Mouse (Mus musculus): ENCODE data around the gene Ubtd1. TPM values are rescaled to one million over a fixed set of nuclear protein-coding genes. Genes with fewer than 3 reads are reported as not detected.

The Ubtd1 gene
- polyA plus RNA-seq, 1 experiment from 2014 or later = 15.1 TPM

GRCm38 (mm10) chr19:42015001-42015400 lies 33.4 kb downstream of the Ubtd1 start:
- WGBS = 93% methylated on average over 6 of the region's 6 CpGs
- H3K4me3 ChIP-seq = no peak overlapping the region
- H3K4me1 ChIP-seq = peaks cover 43% of the 10 kb centered on the region
- DNase-seq (ENCODE audit: low spot score) = no peak
- H3K9me3 ChIP-seq (replicated peaks) = no peaks in the 10 kb centered on the region
- no peak overlapping the region for H3K27ac ChIP-seq
- peaks cover 6% of the 10 kb centered on the region; the same call in 1 of the 2 replicates for H3K36me3 ChIP-seq
- no peaks in the 10 kb centered on the region for H3K27me3 ChIP-seq (ENCODE audit: low read depth, poor library complexity, severe bottlenecking)

- Histone ChIP-seq H3K36me3 (peaks cover 6% of the 10 kb centered on the region; the same call in 1 of the 2 replicates), H3K4me1 (peaks cover 38% of the 10 kb centered on the region), H3K4me3 (no peak overlapping the region), H3K9me3 (replicated peaks) (no peaks in the 10 kb centered on the region), H3K27me3 (ENCODE audit: low read depth, poor library complexity, severe bottlenecking) (no peaks in the 10 kb centered on the region), H3K27ac (peak overlapping the region; percentile 77)
- WGBS = 83% methylated on average over 4 of the region's 4 CpGs
- no peak for DNase-seq (ENCODE audit: low spot score)
Observed at GRCm38 (mm10) chr19:42016251-42016650, 34.7 kb downstream of the Ubtd1 start.

- Histone ChIP-seq H3K27ac (peak overlapping the region; percentile 77), H3K4me1 (peaks cover 42% of the 10 kb centered on the region), H3K27me3 (ENCODE audit: low read depth, poor library complexity, severe bottlenecking) (no peaks in the 10 kb centered on the region), H3K4me3 (no peak overlapping the region), H3K36me3 (peaks cover 6% of the 10 kb centered on the region; the same call in 1 of the 2 replicates), H3K9me3 (replicated peaks) (no peaks in the 10 kb centered on the region)
- 81% methylated on average over 5 of the region's 5 CpGs for WGBS
- no peak for DNase-seq (ENCODE audit: low spot score)
Observed at GRCm38 (mm10) chr19:42016840-42017239, 35.3 kb downstream of the Ubtd1 start.

- Histone ChIP-seq H3K4me3 (no peak overlapping the region), H3K27me3 (ENCODE audit: low read depth, poor library complexity, severe bottlenecking) (no peaks in the 10 kb centered on the region), H3K9me3 (replicated peaks) (no peaks in the 10 kb centered on the region), H3K4me1 (peaks cover 48% of the 10 kb centered on the region), H3K27ac (peak overlapping the region; percentile 77), H3K36me3 (no peaks in the 10 kb centered on the region)
- DNase-seq (ENCODE audit: low spot score) = no peak
- 79% methylated on average over 8 of the region's 8 CpGs for WGBS
Observed at GRCm38 (mm10) chr19:42017399-42018247, 36.1 kb downstream of the Ubtd1 start.

- no peak for DNase-seq (ENCODE audit: low spot score)
- 36% methylated on average over 4 of the region's 4 CpGs for WGBS
- Histone ChIP-seq H3K27me3 (ENCODE audit: low read depth, poor library complexity, severe bottlenecking) (no peaks in the 10 kb centered on the region), H3K36me3 (no peaks in the 10 kb centered on the region), H3K9me3 (replicated peaks) (no peaks in the 10 kb centered on the region), H3K4me1 (peaks cover 48% of the 10 kb centered on the region), H3K4me3 (no peak overlapping the region), H3K27ac (peak overlapping the region; percentile 77)
Observed at GRCm38 (mm10) chr19:42019011-42019522, 37.5 kb downstream of the Ubtd1 start.

GRCm38 (mm10) chr19:42021681-42022541 lies 40.3 kb downstream of the Ubtd1 start:
- Histone ChIP-seq H3K27ac (no peak overlapping the region), H3K27me3 (ENCODE audit: low read depth, poor library complexity, severe bottlenecking) (no peaks in the 10 kb centered on the region), H3K4me1 (peaks cover 33% of the 10 kb centered on the region), H3K4me3 (no peak overlapping the region), H3K36me3 (no peaks in the 10 kb centered on the region), H3K9me3 (replicated peaks) (no peaks in the 10 kb centered on the region)
- DNase-seq (ENCODE audit: low spot score) = no peak
- WGBS = 85% methylated on average over 10 of the region's 10 CpGs

GRCm38 (mm10) chr19:42022542-42022848 lies 40.9 kb downstream of the Ubtd1 start:
- H3K36me3 ChIP-seq = no peaks in the 10 kb centered on the region
- no peak overlapping the region for H3K27ac ChIP-seq
- H3K4me3 ChIP-seq = no peak overlapping the region
- WGBS = 81% methylated on average over 2 of the region's 2 CpGs
- H3K9me3 ChIP-seq (replicated peaks) = no peaks in the 10 kb centered on the region
- H3K4me1 ChIP-seq = peaks cover 28% of the 10 kb centered on the region
- H3K27me3 ChIP-seq (ENCODE audit: low read depth, poor library complexity, severe bottlenecking) = no peaks in the 10 kb centered on the region
- DNase-seq (ENCODE audit: low spot score) = no peak

GRCm38 (mm10) chr19:42026158-42026557 lies 44.6 kb downstream of the Ubtd1 start:
- Histone ChIP-seq H3K36me3 (no peaks in the 10 kb centered on the region), H3K27ac (no peak overlapping the region), H3K27me3 (ENCODE audit: low read depth, poor library complexity, severe bottlenecking) (no peaks in the 10 kb centered on the region), H3K9me3 (replicated peaks) (no peaks in the 10 kb centered on the region), H3K4me3 (no peak overlapping the region), H3K4me1 (peaks cover 13% of the 10 kb centered on the region; the same call in 1 of the 2 replicates)
- DNase-seq (ENCODE audit: low spot score) = peak; percentile 87
- 12% methylated on average over 5 of the region's 5 CpGs for WGBS

- Histone ChIP-seq H3K4me1 (peaks cover 30% of the 10 kb centered on the region), H3K4me3 (no peak overlapping the region), H3K27me3 (ENCODE audit: low read depth, poor library complexity, severe bottlenecking) (no peaks in the 10 kb centered on the region), H3K9me3 (replicated peaks) (no peaks in the 10 kb centered on the region), H3K27ac (no peak overlapping the region), H3K36me3 (peaks cover 9% of the 10 kb centered on the region)
- 79% methylated on average over 5 of the region's 5 CpGs for WGBS
- no peak for DNase-seq (ENCODE audit: low spot score)
Observed at GRCm38 (mm10) chr19:42031112-42031511, 49.5 kb downstream of the Ubtd1 start.

- peaks cover 9% of the 10 kb centered on the region for H3K36me3 ChIP-seq
- no peaks in the 10 kb centered on the region for H3K9me3 ChIP-seq (replicated peaks)
- H3K4me1 ChIP-seq = peaks cover 30% of the 10 kb centered on the region
- H3K4me3 ChIP-seq = no peak overlapping the region
- no peak for DNase-seq (ENCODE audit: low spot score)
- whole genome bisulfite sequencing = 86% methylated on average over 14 of the region's 14 CpGs
- no peak overlapping the region for H3K27ac ChIP-seq
- H3K27me3 ChIP-seq (ENCODE audit: low read depth, poor library complexity, severe bottlenecking) = 0 out of 2 replicates have a peak, but pooled peaks cover 3% of the 10 kb centered on the region
Observed at GRCm38 (mm10) chr19:42033611-42034010, 52.0 kb downstream of the Ubtd1 start.

- Histone ChIP-seq H3K36me3 (peaks cover 9% of the 10 kb centered on the region), H3K27me3 (ENCODE audit: low read depth, poor library complexity, severe bottlenecking) (0 out of 2 replicates have a peak, but pooled peaks cover 3% of the 10 kb centered on the region), H3K4me1 (peaks cover 30% of the 10 kb centered on the region), H3K4me3 (no peak overlapping the region), H3K27ac (peak overlapping the region; percentile 71), H3K9me3 (replicated peaks) (no peaks in the 10 kb centered on the region)
- WGBS = 64% methylated on average over 9 of the region's 9 CpGs
- peak; percentile 48 for DNase-seq (ENCODE audit: low spot score)
Observed at GRCm38 (mm10) chr19:42034146-42034775, 52.7 kb downstream of the Ubtd1 start.

GRCm38 (mm10) chr19:42034881-42035455 lies 53.4 kb downstream of the Ubtd1 start:
- H3K27me3 ChIP-seq (ENCODE audit: low read depth, poor library complexity, severe bottlenecking) = peaks cover 8% of the 10 kb centered on the region
- no peaks in the 10 kb centered on the region for H3K9me3 ChIP-seq (replicated peaks)
- peaks cover 9% of the 10 kb centered on the region for H3K36me3 ChIP-seq
- peak overlapping the region; percentile 71 for H3K27ac ChIP-seq
- no peak overlapping the region for H3K4me3 ChIP-seq
- H3K4me1 ChIP-seq = peaks cover 30% of the 10 kb centered on the region
- DNase-seq (ENCODE audit: low spot score) = no peak
- 55% methylated on average over 11 of the region's 11 CpGs for WGBS
